Mouse (Mus musculus) E14TG2a.4 (cell line): ENCODE data around the gene Tff3.

Experiments used
- CTCF ChIP-seq: conservative IDR thresholded peaks from 2 replicates; pipeline ENCODE4 v1.5.1; 2014; ENCODE audit warnings: low read length
- POU5F1 ChIP-seq: IDR thresholded peaks from 2 replicates; pipeline ENCODE4 v1.6.1; 2014; ENCODE audit warnings: low read length, borderline replicate concordance

DNA sequence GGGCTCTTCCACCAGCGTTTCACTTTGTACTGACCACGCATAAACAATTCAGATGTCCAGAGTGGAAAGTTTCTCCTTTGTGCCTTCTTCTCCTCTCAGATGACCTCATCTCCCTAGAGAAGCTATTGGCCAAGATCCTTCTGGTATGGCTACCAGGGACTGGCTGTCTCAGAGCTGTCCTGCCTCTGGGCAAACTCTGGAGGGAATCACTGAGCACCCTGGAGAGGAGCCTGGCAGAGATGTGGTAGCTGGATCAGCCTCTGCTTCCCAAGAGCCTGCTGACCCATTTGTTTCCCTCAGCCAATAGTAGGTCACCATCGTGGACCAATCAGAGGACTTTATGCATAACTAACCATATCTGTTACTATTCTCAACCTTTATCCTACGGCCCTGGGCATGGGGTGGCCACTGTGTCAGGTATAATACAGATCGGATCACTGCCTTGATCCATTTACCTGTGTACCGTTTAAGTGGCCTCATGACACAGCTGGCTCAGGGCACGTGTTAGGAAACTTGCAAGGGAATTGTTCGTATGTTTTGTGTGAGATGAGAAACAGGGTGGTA, 26.4 kb downstream of the Tff3 start:
- TF ChIP-seq CTCF = no peak
- TF ChIP-seq POU5F1 = no peak
